In genomic region chr6:63515016-63515415, GRCm38 (mm10) we compare ENCODE assay signal across 21 mouse cellular contexts.
"Had no signal": no experiment of that assay in that cellular context is flagged by ENCODE, and none has a peak within 500 bp of the region (broad histone marks: within the 10 kb centered on the region; RNA-seq: fewer than 3 reads in every experiment).

No protein-coding gene starts in this region.

- H3K9me3 ChIP-seq: limb, embryonic 10.5 days; limb, embryonic 13.5 days; neural tube, embryonic 13.5 days had no signal

- H3K36me3 ChIP-seq: limb, embryonic 10.5 days; limb, embryonic 13.5 days; neural tube, embryonic 13.5 days had no signal

- H3K27ac ChIP-seq: kidney, postnatal 0 days; layer of hippocampus, adult 2 months; limb, embryonic 10.5 days; limb, embryonic 13.5 days; liver, embryonic 14.5 days; macrophage; neural tube, embryonic 13.5 days had no signal

- H3K4me2 ChIP-seq: limb, embryonic 13.5 days; lung, embryonic 14.5 days; midbrain, embryonic 11.5 days; neural tube, embryonic 13.5 days had no signal

- H3K9ac ChIP-seq: limb, embryonic 13.5 days; liver, embryonic 14.5 days; liver, postnatal 0 days; lung, embryonic 14.5 days; neural tube, embryonic 13.5 days had no signal

- DNase-seq: kidney, adult 2 months; kidney, postnatal 25 days; layer of hippocampus, adult 9-11 months; liver; liver, postnatal 0 days; lung, embryonic 14.5 days; midbrain, embryonic 14.5 days; retina, postnatal 1 day; right cerebral cortex, postnatal 25 days; thymus, adult 18-20 months; thymus, postnatal 36 days had no signal

- ATAC-seq: liver, postnatal 0 days; lung, postnatal 0 days had no signal

- H3K4me3 ChIP-seq: layer of hippocampus, adult 2 months; limb, embryonic 10.5 days; limb, embryonic 13.5 days; myocyte; neural tube, embryonic 13.5 days had no signal

- H3K27me3 ChIP-seq: limb, embryonic 13.5 days; neural tube, embryonic 13.5 days had no signal

- H3K4me1 ChIP-seq: limb, embryonic 10.5 days; limb, embryonic 13.5 days; neural tube, embryonic 13.5 days had no signal
